Mouse (Mus musculus) stomach, postnatal 0 days (tissue): ENCODE measurements around the gene Icam5. TPM values are rescaled to one million over a fixed set of nuclear protein-coding genes. Genes with fewer than 3 reads are reported as not detected.
A peak's percentile ranks its signal among the peaks of the same experiment; 100 is the strongest.

Experiments
- ATAC-seq: fragments of 200-750 bp; cut with Nextera tagmentation; 2 replicates; pipeline ENCODE4 v1.8.0; 2017; ENCODE audit not compliant: low FRiP score, low TSS enrichment
- DNase-seq: peaks from one replicate; pipeline ENCODE4 v3.0.0-alpha.2; 2016; ENCODE audit warnings: low spot score
- H3K27ac ChIP-seq: fragments of 300-500 bp; sonication (generic); replicated peaks from 2 replicates; pipeline ENCODE4 v1.5.1; 2014; ENCODE audit warnings: mild to moderate bottlenecking, control low read depth
- H3K27me3 ChIP-seq: fragments of 300-500 bp; sonication (generic); 2 replicates; pipeline ENCODE4 v1.6.1; 2014; ENCODE audit warnings: low read length; ENCODE audit not compliant: control insufficient read depth, insufficient read depth
- H3K36me3 ChIP-seq: fragments of 300-500 bp; sonication (generic); 2 replicates; pipeline ENCODE4 v1.6.1; 2014; ENCODE audit warnings: low read length, mixed read lengths; ENCODE audit not compliant: control insufficient read depth, insufficient read depth
- H3K4me1 ChIP-seq: fragments of 300-500 bp; sonication (generic); replicated peaks from 2 replicates; pipeline ENCODE4 v1.6.1; 2014; ENCODE audit warnings: antibody characterized with exemption; ENCODE audit not compliant: control insufficient read depth, insufficient read depth
- H3K4me2 ChIP-seq: fragments of 300-500 bp; sonication (generic); replicated peaks from 2 replicates; pipeline ENCODE4 v1.6.1; 2014; ENCODE audit warnings: low read depth, mild to moderate bottlenecking, control low read depth, moderate library complexity
- H3K4me3 ChIP-seq: fragments of 300-500 bp; sonication (generic); 2 replicates; pipeline ENCODE4 v1.5.1; 2014; ENCODE audit warnings: low read depth, low read length, control low read depth
- H3K9ac ChIP-seq: fragments of 300-500 bp; sonication (generic); 2 replicates; pipeline ENCODE4 v1.6.1; 2014; ENCODE audit warnings: mild to moderate bottlenecking, low read length, control low read depth, mixed read lengths
- H3K9me3 ChIP-seq: fragments of 300-500 bp; sonication (generic); 2 replicates; pipeline ENCODE4 v1.6.1; 2016; ENCODE audit warnings: low read length; ENCODE audit not compliant: control insufficient read depth
- CTCF ChIP-seq: IDR thresholded peaks from 2 replicates; pipeline ENCODE4 v1.5.1; 2016; ENCODE audit warnings: antibody characterized with exemption, low read depth, mild to moderate bottlenecking, moderate library complexity
- EP300 ChIP-seq: optimal IDR thresholded peaks from 2 replicates; pipeline ENCODE3; 2016; ENCODE audit warnings: antibody characterized with exemption
- WGBS: fragments of 180-500 bp; shearing (Covaris S2); extraction: QIAGEN DNeasy Blood & Tissue Kit; methylation state at CpG from one replicate; pipeline ENCODE4 v1.1.7; 2014; 5-methylcytosine and 5-hydroxymethylcytosine counted together
- polyA plus RNA-seq: library from polyadenylated mRNA; unstranded; fragments of >200 nt; fragmentation: Nextera tagmentation; extraction: Ambion mirVana; gene quantifications from 2 replicates; pipeline ENCODE4 v1.2.1, GENCODE M21; 2015

Icam5 gene
- polyA plus RNA-seq, 1 experiment from 2014 or later, result 0.27 TPM

- peak within 1 kb of the TSS; percentile 45 for H3K27ac ChIP-seq
- H3K36me3 ChIP-seq, result no peaks in the 10 kb centered on the region
- H3K9me3 ChIP-seq, result no peaks in the 10 kb centered on the region
- ATAC-seq, result peak; percentile 62
- H3K4me2 ChIP-seq, result peak within 1 kb of the TSS; percentile 69
- no peak for TF ChIP-seq EP300
- TF ChIP-seq CTCF, result no peak
- 2% methylated on average over 29 of the region's 30 CpGs for WGBS
- H3K27me3 ChIP-seq, result no peaks in the 10 kb centered on the region
- DNase-seq, result peak; percentile 68
- H3K4me3 ChIP-seq, result peak within 1 kb of the TSS; percentile 41
- H3K9ac ChIP-seq, result peak within 1 kb of the TSS; percentile 50
- no peaks in the 10 kb centered on the region for H3K4me1 ChIP-seq
These were observed 16.2 kb upstream of the Icam5 start, which contains the start of gene Icam1 for GRCm38 (mm10) chr9:21015571-21016130. Gene Icam1 (plus strand): TSS chr9:21015985.

GRCm38 (mm10) chr9:21016331-21017176 lies 15.3 kb upstream of the Icam5 start:
- DNase-seq (no peak), ATAC-seq (no peak)
- no peaks in the 10 kb centered on the region for H3K9me3 ChIP-seq
- H3K4me2 ChIP-seq, result peak overlapping the region; percentile 69
- H3K4me3 ChIP-seq, result peak overlapping the region; percentile 41
- no peaks in the 10 kb centered on the region for H3K4me1 ChIP-seq
- TF ChIP-seq EP300 (no peak), CTCF (no peak)
- WGBS, result 7% methylated on average over 17 of the region's 17 CpGs
- no peaks in the 10 kb centered on the region for H3K36me3 ChIP-seq
- H3K27ac ChIP-seq, result no peak overlapping the region; the same call in 1 of the 2 replicates
- H3K27me3 ChIP-seq, result no peaks in the 10 kb centered on the region
- H3K9ac ChIP-seq, result peak overlapping the region; percentile 35; the same call in 1 of the 2 replicates

GRCm38 (mm10) chr9:21017177-21017575 lies 14.7 kb upstream of the Icam5 start:
- TF ChIP-seq CTCF, result no peak
- no peak for TF ChIP-seq EP300
- DNase-seq, result no peak
- Histone ChIP-seq H3K36me3 (no peaks in the 10 kb centered on the region), H3K4me2 (peak overlapping the region; percentile 69; the same call in 1 of the 2 replicates), H3K4me3 (no peak overlapping the region; the same call in 1 of the 2 replicates), H3K27me3 (no peaks in the 10 kb centered on the region), H3K27ac (no peak overlapping the region), H3K9ac (no peak overlapping the region), H3K4me1 (no peaks in the 10 kb centered on the region), H3K9me3 (no peaks in the 10 kb centered on the region)
- WGBS, result 38% methylated on average over 4 of the region's 4 CpGs
- no peak for ATAC-seq

- TF ChIP-seq EP300 (no peak), CTCF (no peak)
- ATAC-seq (no peak), DNase-seq (no peak)
- no peaks in the 10 kb centered on the region for H3K4me1 ChIP-seq
- WGBS, result 60% methylated on average over 2 of the region's 2 CpGs
- no peak overlapping the region for H3K4me2 ChIP-seq
- no peaks in the 10 kb centered on the region for H3K9me3 ChIP-seq
- no peak overlapping the region for H3K4me3 ChIP-seq
- H3K27me3 ChIP-seq, result no peaks in the 10 kb centered on the region
- no peaks in the 10 kb centered on the region for H3K36me3 ChIP-seq
- no peak overlapping the region for H3K9ac ChIP-seq
- H3K27ac ChIP-seq, result no peak overlapping the region
These were observed 13.3 kb upstream of the Icam5 start for GRCm38 (mm10) chr9:21018600-21018999.

- no peaks in the 10 kb centered on the region for H3K9me3 ChIP-seq
- WGBS, result 80% methylated on average over 3 of the region's 3 CpGs
These were observed 10.5 kb upstream of the Icam5 start for GRCm38 (mm10) chr9:21021363-21021762.

GRCm38 (mm10) chr9:21022288-21022687 lies 9.6 kb upstream of the Icam5 start:
- Histone ChIP-seq H3K4me1 (no peaks in the 10 kb centered on the region), H3K27me3 (no peaks in the 10 kb centered on the region), H3K4me2 (no peak overlapping the region), H3K4me3 (no peak overlapping the region), H3K27ac (no peak overlapping the region), H3K36me3 (no peaks in the 10 kb centered on the region), H3K9ac (no peak overlapping the region), H3K9me3 (no peaks in the 10 kb centered on the region)
- TF ChIP-seq CTCF (no peak), EP300 (no peak)
- DNase-seq, result no peak
- 39% methylated on average over 6 of the region's 6 CpGs for whole genome bisulfite sequencing
- ATAC-seq, result no peak

More at GRCm38 (mm10) chr9:21021363-21021762, 10.5 kb upstream of the Icam5 start:
- Histone ChIP-seq H3K27me3 (no peaks in the 10 kb centered on the region), H3K27ac (no peak overlapping the region), H3K9ac (no peak overlapping the region), H3K4me3 (no peak overlapping the region), H3K4me2 (no peak overlapping the region), H3K4me1 (no peaks in the 10 kb centered on the region), H3K36me3 (no peaks in the 10 kb centered on the region)
- ATAC-seq, result no peak
- DNase-seq, result no peak
- no peak for TF ChIP-seq EP300
- no peak for TF ChIP-seq CTCF
